Mouse (Mus musculus) CH12.LX (cell line): ENCODE measurements around the gene Stap2. TPM values are rescaled to one million over a fixed set of nuclear protein-coding genes. Genes with fewer than 3 reads are reported as not detected.

Experiments used
- DNase-seq: peaks from one replicate; pipeline ENCODE4 v3.0.0-alpha.2; 2013; ENCODE audit errors: extremely low read depth
- H3K27ac ChIP-seq: 2 replicates; pipeline ENCODE4 v1.5.1; 2012; ENCODE audit warnings: low read depth, mild to moderate bottlenecking, control low read depth, moderate library complexity; ENCODE audit not compliant: insufficient read depth
- H3K27me3 ChIP-seq: replicated peaks from 2 replicates; pipeline ENCODE3; 2012; ENCODE audit warnings: inconsistent platforms
- H3K36me3 ChIP-seq, 2 experiments: replicated peaks in 1 of 2; 2 replicates each; pipeline versions ENCODE3 to v1.6.1; 2012; ENCODE audit warnings: inconsistent platforms in 1 of 2, low read length in 1 of 2, mild to moderate bottlenecking in 1 of 2, mixed read lengths in 1 of 2, moderate library complexity in 1 of 2; ENCODE audit not compliant: control insufficient read depth in 1 of 2, insufficient read depth in 1 of 2
- H3K4me1 ChIP-seq, 2 experiments: 2 replicates each; pipeline ENCODE4 v1.6.1; 2012; ENCODE audit warnings: inconsistent platforms in 1 of 2, moderate library complexity in 1 of 2; ENCODE audit not compliant: insufficient read depth in 2 of 2, control insufficient read depth in 1 of 2
- H3K4me2 ChIP-seq: 2 replicates; pipeline ENCODE4 v1.6.1; 2012; ENCODE audit warnings: low read depth, mild to moderate bottlenecking, control low read depth; ENCODE audit not compliant: poor library complexity, insufficient read depth, severe bottlenecking
- H3K4me3 ChIP-seq, 3 experiments: fragments of 150-350 bp in 1 of 3; sonication (generic) in 1 of 3; replicated peaks in 1 of 3; 2 replicates each; pipeline versions ENCODE3 to v1.5.1; 2011 to 2012; ENCODE audit warnings: low read depth in 2 of 3, low read length in 2 of 3, mild to moderate bottlenecking in 2 of 3, moderate library complexity in 2 of 3, control low read depth in 1 of 3, improper control_type of control experiment in 1 of 3, inconsistent platforms in 1 of 3, mixed read lengths in 1 of 3; ENCODE audit not compliant: poor library complexity in 1 of 3
- H3K79me2 ChIP-seq: replicated peaks from 2 replicates; pipeline ENCODE4 v1.6.1; 2012; ENCODE audit warnings: mild to moderate bottlenecking, moderate library complexity; ENCODE audit not compliant: control insufficient read depth, poor library complexity, insufficient read depth, severe bottlenecking; ENCODE audit errors: extremely low read depth
- H3K9ac ChIP-seq: 2 replicates; pipeline ENCODE4 v1.6.1; 2012; ENCODE audit warnings: low read depth, mild to moderate bottlenecking, control low read depth, moderate library complexity; ENCODE audit not compliant: insufficient read depth
- H3K9me3 ChIP-seq: replicated peaks from 2 replicates; pipeline ENCODE3; 2012; ENCODE audit warnings: low read length, inconsistent platforms, mixed read lengths
- BHLHE40 ChIP-seq: IDR thresholded peaks from 2 replicates; pipeline ENCODE4 v1.6.1; 2011; ENCODE audit warnings: mild to moderate bottlenecking, low read depth, low read length, improper control_type of control experiment
- CHD1 ChIP-seq: IDR thresholded peaks from 2 replicates; pipeline ENCODE4 v1.6.1; 2012; ENCODE audit warnings: low read depth, low read length, improper control_type of control experiment, inconsistent platforms
- CTCF ChIP-seq, 2 experiments: IDR thresholded peaks in 1 of 2; conservative IDR thresholded peaks in 1 of 2; 2 replicates each; pipeline ENCODE4 v1.5.1; 2011 to 2012; ENCODE audit warnings: low read depth in 2 of 2, low read length in 2 of 2, improper control_type of control experiment in 1 of 2, inconsistent platforms in 1 of 2, mild to moderate bottlenecking in 1 of 2, moderate library complexity in 1 of 2
- E2F4 ChIP-seq: IDR thresholded peaks from 2 replicates; pipeline ENCODE4 v1.6.1; 2011; ENCODE audit warnings: low read depth, low read length, improper control_type of control experiment; ENCODE audit not compliant: insufficient replicate concordance
- ELF1 ChIP-seq: IDR thresholded peaks from 2 replicates; pipeline ENCODE4 v1.6.1; 2014; ENCODE audit warnings: low read depth, mild to moderate bottlenecking, inconsistent platforms, low read length, improper control_type of control experiment
- ETS1 ChIP-seq: conservative IDR thresholded peaks from 2 replicates; pipeline ENCODE4 v1.6.1; 2012; ENCODE audit warnings: low read depth, mild to moderate bottlenecking, inconsistent platforms, low read length, improper control_type of control experiment, moderate library complexity
- GABPA ChIP-seq: IDR thresholded peaks from 2 replicates; pipeline ENCODE4 v1.6.1; 2012; ENCODE audit warnings: low read depth, low read length, improper control_type of control experiment, inconsistent platforms; ENCODE audit not compliant: insufficient replicate concordance
- IRF4 ChIP-seq: IDR thresholded peaks from 2 replicates; pipeline ENCODE4 v1.6.1; 2014; ENCODE audit warnings: low read depth, mild to moderate bottlenecking, inconsistent platforms, low read length, improper control_type of control experiment
- JUN ChIP-seq: IDR thresholded peaks from 2 replicates; pipeline ENCODE4 v1.6.1; 2011; ENCODE audit warnings: low read depth, mild to moderate bottlenecking, low read length, improper control_type of control experiment, moderate library complexity; ENCODE audit not compliant: insufficient read depth
- MAFK ChIP-seq: IDR thresholded peaks from 2 replicates; pipeline ENCODE4 v1.6.1; 2011; ENCODE audit warnings: low read length, improper control_type of control experiment; ENCODE audit not compliant: insufficient replicate concordance
- MAX ChIP-seq: IDR thresholded peaks from 2 replicates; pipeline ENCODE4 v1.6.1; 2011; ENCODE audit warnings: low read length, improper control_type of control experiment
- MAZ ChIP-seq: IDR thresholded peaks from 2 replicates; pipeline ENCODE4 v1.6.1; 2012; ENCODE audit warnings: low read depth, mild to moderate bottlenecking, inconsistent platforms, low read length, improper control_type of control experiment, moderate library complexity
- MEF2A ChIP-seq: IDR thresholded peaks from 2 replicates; pipeline ENCODE4 v1.6.1; 2014; ENCODE audit warnings: low read depth, mild to moderate bottlenecking, inconsistent platforms, low read length, improper control_type of control experiment, borderline replicate concordance
- RAD21 ChIP-seq: IDR thresholded peaks from 2 replicates; pipeline ENCODE4 v1.6.1; 2011; ENCODE audit warnings: low read depth, mild to moderate bottlenecking, low read length, improper control_type of control experiment, moderate library complexity
- SIN3A ChIP-seq: IDR thresholded peaks from 2 replicates; pipeline ENCODE4 v1.6.1; 2012; ENCODE audit warnings: low read length, improper control_type of control experiment, inconsistent platforms
- SMC3 ChIP-seq: IDR thresholded peaks from 2 replicates; pipeline ENCODE4 v1.6.1; 2011; ENCODE audit warnings: low read depth, low read length, improper control_type of control experiment
- USF1 ChIP-seq: IDR thresholded peaks from 2 replicates; pipeline ENCODE4 v1.6.1; 2014; ENCODE audit warnings: low read depth, mild to moderate bottlenecking, inconsistent platforms, low read length, improper control_type of control experiment
- USF2 ChIP-seq: conservative IDR thresholded peaks from 2 replicates; pipeline ENCODE4 v1.6.1; 2011; ENCODE audit warnings: low read depth, low read length, improper control_type of control experiment
- ZC3H11A ChIP-seq: IDR thresholded peaks from 2 replicates; pipeline ENCODE4 v1.6.1; 2012; ENCODE audit warnings: low read depth, mild to moderate bottlenecking, inconsistent platforms, low read length, improper control_type of control experiment
- ZMIZ1 ChIP-seq: IDR thresholded peaks from 2 replicates; pipeline ENCODE4 v1.6.1; 2012; ENCODE audit warnings: low read depth, mild to moderate bottlenecking, inconsistent platforms, low read length, improper control_type of control experiment
- ZNF384 ChIP-seq: IDR thresholded peaks from 2 replicates; pipeline ENCODE4 v1.6.1; 2012; ENCODE audit warnings: low read depth, low read length, improper control_type of control experiment, inconsistent platforms
- dilution Hi-C: fragments of 300-500 bp; cut with MboI; formaldehyde crosslinking; loops from 2 replicates; pipeline ENCODE4 v1.14.3; 2020; ENCODE audit warnings: low sequenced_read_pairs; ENCODE audit not compliant: extremely low pct_unique_long_range_greater_than_20kb, extremely low pct_ligation_motif_present
- in situ Hi-C: fragments of 300-500 bp; cut with MboI; formaldehyde crosslinking; loops from 3 replicates; pipeline ENCODE4 v1.14.3; 2019; ENCODE audit warnings: low sequenced_read_pairs, low pct_ligation_motif_present, low pct_unique_long_range_greater_than_20kb, mixed read lengths
- polyA plus RNA-seq: library from polyadenylated mRNA; unstranded; fragments of >175 nt; gene quantifications from 2 replicates; pipeline ENCODE4 v1.2.1, GENCODE M21; 2012; ENCODE audit warnings: low read depth; ENCODE audit not compliant: insufficient read length
- total RNA-seq, 2 experiments: library from RNA; depleted of rRNA; stranded (reverse); fragments of 300-350 nt in 1 of 2; fragments of >200 nt in 1 of 2; gene quantifications; 2 replicates each; pipeline ENCODE4 v1.2.3; 2012 to 2014

The Stap2 gene
- total and polyA plus RNA-seq, 3 experiments: 0.51 to 3.2 (median 0.52) TPM

DNA sequence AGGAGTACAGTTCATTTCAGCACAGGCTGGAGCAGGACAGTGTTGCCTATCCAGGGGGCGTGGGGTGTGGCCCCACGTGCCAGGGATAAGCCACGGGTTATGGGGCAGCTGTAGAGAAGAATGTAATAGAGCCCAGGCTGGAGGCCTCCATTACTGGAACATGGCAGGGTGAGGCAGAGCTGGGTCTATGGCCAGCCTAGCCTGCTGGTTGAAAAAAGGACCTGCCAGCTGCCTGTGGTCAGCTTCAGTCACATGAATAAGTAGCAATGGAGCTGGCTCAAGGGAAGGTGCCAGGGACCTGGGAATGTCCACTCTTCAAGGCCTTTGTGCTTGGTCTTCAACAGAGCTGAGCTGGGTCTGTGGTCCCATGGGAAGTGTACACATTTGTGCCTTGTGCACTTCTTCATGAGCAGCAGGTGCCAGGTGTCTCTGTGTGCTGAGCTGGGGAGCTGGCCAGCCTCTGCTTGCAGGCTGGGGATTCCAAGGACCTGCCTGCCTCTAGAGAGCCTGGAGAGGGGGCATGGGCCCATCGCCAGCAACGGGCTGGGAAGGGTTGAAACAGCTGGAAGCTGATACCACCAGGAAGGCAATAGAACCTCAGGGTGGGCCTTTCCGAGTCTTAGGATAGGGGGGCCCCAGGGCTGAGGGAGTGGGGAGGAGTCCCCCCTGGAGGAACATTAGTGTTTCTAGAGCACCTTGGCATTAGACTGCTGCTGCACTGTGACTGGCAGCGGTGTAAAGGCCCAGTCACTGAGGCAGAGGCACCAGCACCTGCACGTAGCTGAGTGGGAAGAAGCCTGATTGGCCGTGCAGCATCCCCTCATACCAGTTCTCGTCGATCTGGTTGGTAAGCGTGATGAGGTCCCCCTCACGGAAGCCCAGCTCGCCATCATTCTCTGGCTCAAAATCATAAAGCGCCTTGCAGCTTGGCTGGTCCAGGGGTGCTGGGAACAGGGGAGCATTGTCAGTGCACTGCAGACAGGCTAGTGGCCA is 11.7 kb upstream of the Stap2 start:
- no peak for DNase-seq
- no peak overlapping the region for H3K4me3 ChIP-seq
- dilution Hi-C loops: no loop called here
- in situ Hi-C loops: no loop called here
- no peaks in the 10 kb centered on the region; the same call in none of the 2 replicates for H3K79me2 ChIP-seq
- TF ChIP-seq ZMIZ1 (peak; percentile 14; the same call in 1 of the 2 replicates), ZC3H11A (no peak), USF2 (no peak), ZNF384 (no peak)
- no peaks in the 10 kb centered on the region for H3K27me3 ChIP-seq
- peaks cover 62 to 81% of the 10 kb centered on the region in 2 experiments for H3K36me3 ChIP-seq
- no peaks in the 10 kb centered on the region for H3K9me3 ChIP-seq
- H3K9ac ChIP-seq: no peak overlapping the region
- H3K4me2 ChIP-seq: no peak overlapping the region
- H3K4me1 ChIP-seq: peaks cover 8 to 26% of the 10 kb centered on the region in 2 experiments
- no peak overlapping the region for H3K27ac ChIP-seq

DNA sequence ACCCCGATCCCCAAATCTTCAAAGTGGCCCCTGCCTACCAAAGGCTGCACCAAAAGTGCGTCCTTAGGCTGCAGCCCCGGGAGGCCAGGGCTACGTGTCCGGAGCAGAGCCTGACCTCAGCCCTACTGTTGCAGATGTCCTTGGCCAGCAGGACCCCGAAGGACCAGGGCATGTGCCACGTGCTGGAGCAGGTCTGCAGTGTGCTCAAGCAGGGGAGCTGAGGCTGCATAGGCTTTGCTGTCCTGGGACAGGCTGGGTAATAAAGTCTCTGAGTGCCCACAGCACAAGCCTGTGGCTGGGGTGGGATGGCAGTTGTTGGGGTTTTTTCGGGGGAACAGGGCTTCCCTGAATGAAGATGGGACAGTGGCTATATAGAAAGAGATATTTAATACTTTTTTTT is 11.0 kb upstream of the Stap2 start:
- Histone ChIP-seq H3K4me2 (no peak overlapping the region), H3K4me1 (peaks cover under 1 to 19% of the 10 kb centered on the region in 2 experiments), H3K36me3 (peaks cover 69 to 85% of the 10 kb centered on the region in 2 experiments), H3K4me3 (no peak overlapping the region), H3K9me3 (no peaks in the 10 kb centered on the region), H3K27ac (no peak overlapping the region), H3K79me2 (no peaks in the 10 kb centered on the region; the same call in 1 of the 2 replicates), H3K9ac (no peak overlapping the region)
- dilution Hi-C loops: no loop called here
- DNase-seq: no peak
- TF ChIP-seq USF2 (no peak), RAD21 (no peak), MAZ (no peak), USF1 (no peak), JUN (no peak), IRF4 (no peak), SIN3A (no peak), ELF1 (no peak), BHLHE40 (no peak), GABPA (no peak), MEF2A (no peak), CTCF (conservative IDR thresholded peaks at IDR 0.05 in 1 of 2, IDR thresholded peaks at IDR 0.05 in 1 of 2; ENCODE audit: low read depth in 2 of 2, low read length in 2 of 2) (no peak), ETS1 (no peak), MAFK (no peak), E2F4 (no peak), MAX (no peak), CHD1 (no peak), SMC3 (no peak)
- TF ChIP-seq, all 38 proteins: peak for 0
- in situ Hi-C loops: no loop called here
- no peaks in the 10 kb centered on the region for H3K27me3 ChIP-seq
